Mouse (Mus musculus): ENCODE measurements around the gene Spata31d1a.

- TF ChIP-seq CTCF (IDR thresholded peaks at IDR 0.05; ENCODE audit: borderline replicate concordance, insufficient read depth, low read length) (no peak), POLR2A (IDR thresholded peaks at IDR 0.05; ENCODE audit: low read depth, low read length) (no peak)
Observed at GRCm38 (mm10) chr13:59713710-59714109, 3.6 kb upstream of the Spata31d1a start.
